Mouse (Mus musculus) CH12.LX (cell line): ENCODE results near the gene Ablim1.

Source experiments
- CTCF ChIP-seq, 2 experiments: IDR thresholded peaks in 1 of 2; conservative IDR thresholded peaks in 1 of 2; 2 replicates each; pipeline ENCODE4 v1.5.1; 2011 to 2012; ENCODE audit warnings: low read depth in 2 of 2, low read length in 2 of 2, improper control_type of control experiment in 1 of 2, inconsistent platforms in 1 of 2, mild to moderate bottlenecking in 1 of 2, moderate library complexity in 1 of 2
- POLR2A ChIP-seq: IDR thresholded peaks from 2 replicates; pipeline ENCODE4 v1.6.1; 2011; ENCODE audit warnings: low read depth, mild to moderate bottlenecking, improper control_type of control experiment, low read length
- ZKSCAN1 ChIP-seq: IDR thresholded peaks from 2 replicates; pipeline ENCODE4 v1.6.1; 2012; ENCODE audit warnings: low read depth, inconsistent platforms, low read length, improper control_type of control experiment, borderline replicate concordance

DNA sequence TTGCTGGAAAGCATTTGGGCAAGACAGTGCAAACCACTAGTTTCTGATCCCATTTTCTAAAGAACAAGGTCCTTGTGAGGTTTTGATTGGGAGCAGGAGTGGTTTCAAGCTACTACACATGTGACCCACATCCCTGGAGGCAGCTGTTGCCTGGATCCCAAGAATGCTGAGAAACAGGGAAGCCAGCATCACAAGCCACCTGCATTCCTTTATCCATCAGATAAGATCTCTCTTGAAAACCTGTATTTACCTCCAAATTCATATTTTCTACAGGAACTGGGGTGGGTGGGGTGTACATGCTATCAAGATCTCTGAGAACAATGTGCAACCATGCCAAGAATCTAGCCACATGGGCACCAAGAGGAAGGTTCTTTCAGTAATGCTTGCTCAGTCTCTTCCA lies 139.6 kb downstream of the Ablim1 start:
- TF ChIP-seq ZKSCAN1 (no peak), POLR2A (no peak), CTCF (conservative IDR thresholded peaks at IDR 0.05 in 1 of 2, IDR thresholded peaks at IDR 0.05 in 1 of 2; ENCODE audit: low read depth in 2 of 2, low read length in 2 of 2) (no peak)
